22 mouse cellular contexts compared by ENCODE assay signal in genomic region chrX:17725780-17726220, GRCm38 (mm10).
DNase-seq lines count a peak whose midpoint lies in the region; ATAC-seq and TF ChIP-seq lines count a peak whose summit lies in the region.
"Had no signal": no experiment of that assay in that cellular context is flagged by ENCODE, and none has a peak within 500 bp of the region (broad histone marks: within the 10 kb centered on the region; RNA-seq: fewer than 3 reads in every experiment).

No protein-coding gene starts in this region.

- H3K9me3 ChIP-seq in forebrain, embryonic 13.5 days (replicated peaks): no peaks in the 10 kb centered on the region
- no peaks in the 10 kb centered on the region for H3K9me3 ChIP-seq in forebrain, embryonic 15.5 days
- H3K9me3 ChIP-seq in lung, embryonic 14.5 days (ENCODE audit: low read depth, low read length): no peaks in the 10 kb centered on the region
- H3K9me3 ChIP-seq in lung, postnatal 0 days (ENCODE audit: low read length): no peaks in the 10 kb centered on the region
- H3K9me3 ChIP-seq in neural tube, embryonic 14.5 days (ENCODE audit: control insufficient read depth, low read length): no peaks in the 10 kb centered on the region
- no peaks in the 10 kb centered on the region for H3K9me3 ChIP-seq in midbrain, embryonic 16.5 days (replicated peaks; ENCODE audit: control insufficient read depth, low read length, poor library complexity, severe bottlenecking)
- H3K9me3 ChIP-seq: heart, embryonic 13.5 days; hindbrain, embryonic 15.5 days; intestine, embryonic 15.5 days; limb, embryonic 13.5 days had no signal

- no peak overlapping the region for H3K4me3 ChIP-seq in forebrain, embryonic 13.5 days
- no peak overlapping the region for H3K4me3 ChIP-seq in forebrain, embryonic 15.5 days
- H3K4me3 ChIP-seq in lung, embryonic 14.5 days (ENCODE audit: low read depth, low read length): no peak overlapping the region
- H3K4me3 ChIP-seq in lung, postnatal 0 days (ENCODE audit: low read depth, low read length): no peak overlapping the region
- H3K4me3 ChIP-seq in neural tube, embryonic 14.5 days (ENCODE audit: low read depth, low read length): no peak overlapping the region
- H3K4me3 ChIP-seq in midbrain, embryonic 16.5 days (ENCODE audit: low read depth, low read length): no peak overlapping the region
- H3K4me3 ChIP-seq: heart, adult 2 months; heart, embryonic 13.5 days; hindbrain, embryonic 15.5 days; intestine, embryonic 15.5 days; limb, embryonic 13.5 days had no signal

- no peak overlapping the region for H3K27ac ChIP-seq in forebrain, embryonic 13.5 days
- H3K27ac ChIP-seq in forebrain, embryonic 15.5 days (replicated peaks): no peak overlapping the region
- no peak overlapping the region for H3K27ac ChIP-seq in lung, embryonic 14.5 days (ENCODE audit: low read depth)
- H3K27ac ChIP-seq in lung, postnatal 0 days (ENCODE audit: low read length): no peak overlapping the region
- no peak overlapping the region for H3K27ac ChIP-seq in neural tube, embryonic 14.5 days (ENCODE audit: low read depth, low read length)
- H3K27ac ChIP-seq in midbrain, embryonic 16.5 days (ENCODE audit: low read length): peak overlapping the region; percentile 22; the same call in 1 of the 2 replicates
- H3K27ac ChIP-seq: heart, adult 2 months; heart, embryonic 13.5 days; hindbrain, embryonic 15.5 days; intestine, embryonic 15.5 days; limb, embryonic 13.5 days; macrophage had no signal

- TF ChIP-seq EP300 in lung, postnatal 0 days (IDR thresholded peaks at IDR 0.05): no peak

- H3K27me3 ChIP-seq in forebrain, embryonic 13.5 days: no peaks in the 10 kb centered on the region
- H3K27me3 ChIP-seq in forebrain, embryonic 15.5 days: no peaks in the 10 kb centered on the region
- no peaks in the 10 kb centered on the region for H3K27me3 ChIP-seq in lung, embryonic 14.5 days (ENCODE audit: insufficient read depth, low read length)
- no peaks in the 10 kb centered on the region for H3K27me3 ChIP-seq in lung, postnatal 0 days (replicated peaks; ENCODE audit: insufficient read depth, low read length)
- H3K27me3 ChIP-seq in neural tube, embryonic 14.5 days (ENCODE audit: control insufficient read depth, insufficient read depth, low read length): no peaks in the 10 kb centered on the region
- H3K27me3 ChIP-seq in midbrain, embryonic 16.5 days (ENCODE audit: control insufficient read depth, insufficient read depth, low read depth, low read length): no peaks in the 10 kb centered on the region
- H3K27me3 ChIP-seq: heart, embryonic 13.5 days; hindbrain, embryonic 15.5 days; intestine, embryonic 15.5 days; limb, embryonic 13.5 days had no signal

- DNase-seq in lung, embryonic 14.5 days: no peak
- DNase-seq in lung, postnatal 0 days (ENCODE audit: low spot score): no peak
- DNase-seq in neural tube, embryonic 10.5 days (ENCODE audit: extremely low spot score, low spot score): no peak
- no peak for DNase-seq in layer of hippocampus, adult 18-20 months (ENCODE audit: low spot score in 2 of 2)
- DNase-seq: adrenal gland, postnatal 36 days; kidney, adult 2 months; lung, postnatal 10 days; retina, postnatal 1 day; right cerebral cortex, postnatal 14 days; thymus, postnatal 4 days had no signal

- H3K36me3 ChIP-seq in forebrain, embryonic 13.5 days (ENCODE audit: poor library complexity, severe bottlenecking): no peaks in the 10 kb centered on the region
- no peaks in the 10 kb centered on the region for H3K36me3 ChIP-seq in forebrain, embryonic 15.5 days
- no peaks in the 10 kb centered on the region for H3K36me3 ChIP-seq in lung, embryonic 14.5 days (ENCODE audit: insufficient read depth)
- no peaks in the 10 kb centered on the region for H3K36me3 ChIP-seq in lung, postnatal 0 days (ENCODE audit: insufficient read depth, low read length)
- no peaks in the 10 kb centered on the region for H3K36me3 ChIP-seq in neural tube, embryonic 14.5 days (ENCODE audit: control insufficient read depth, insufficient read depth, low read length)
- no peaks in the 10 kb centered on the region for H3K36me3 ChIP-seq in midbrain, embryonic 16.5 days (ENCODE audit: control insufficient read depth, insufficient read depth, low read length)
- H3K36me3 ChIP-seq: heart, embryonic 13.5 days; hindbrain, embryonic 15.5 days; intestine, embryonic 15.5 days; limb, embryonic 13.5 days had no signal

- ATAC-seq in forebrain, embryonic 13.5 days: 0 out of 2 replicates have a peak, but pooled peaks have one; percentile 21
- no peak; the same call in 1 of the 2 replicates for ATAC-seq in forebrain, embryonic 15.5 days (replicated peaks)
- ATAC-seq in lung, embryonic 14.5 days (ENCODE audit: insufficient read depth): peak; percentile 58; the same call in 1 of the 2 replicates
- no peak for ATAC-seq in lung, postnatal 0 days
- peak; percentile 24; the same call in 1 of the 2 replicates for ATAC-seq in neural tube, embryonic 14.5 days (ENCODE audit: low read depth)
- ATAC-seq in midbrain, embryonic 16.5 days: 0 out of 2 replicates have a peak, but pooled peaks have one; percentile 34
- ATAC-seq: CD4-positive, CD25-positive, alpha-beta regulatory T cell, adult 4 months had no signal

- H3K9ac ChIP-seq in forebrain, embryonic 13.5 days: no peak overlapping the region
- no peak overlapping the region for H3K9ac ChIP-seq in forebrain, embryonic 15.5 days (replicated peaks)
- H3K9ac ChIP-seq in lung, embryonic 14.5 days: no peak overlapping the region
- no peak overlapping the region for H3K9ac ChIP-seq in lung, postnatal 0 days (replicated peaks; ENCODE audit: low read depth)
- H3K9ac ChIP-seq in neural tube, embryonic 14.5 days (replicated peaks; ENCODE audit: low read depth, low read length): no peak overlapping the region
- no peak overlapping the region for H3K9ac ChIP-seq in midbrain, embryonic 16.5 days (ENCODE audit: low read depth, low read length)
- H3K9ac ChIP-seq: heart, embryonic 13.5 days; hindbrain, embryonic 15.5 days; intestine, embryonic 15.5 days; limb, embryonic 13.5 days had no signal

- H3K4me1 ChIP-seq in forebrain, embryonic 13.5 days: 0 out of 2 replicates have a peak, but pooled peaks cover 4% of the 10 kb centered on the region
- no peaks in the 10 kb centered on the region for H3K4me1 ChIP-seq in forebrain, embryonic 15.5 days
- no peaks in the 10 kb centered on the region for H3K4me1 ChIP-seq in lung, embryonic 14.5 days (ENCODE audit: insufficient read depth)
- H3K4me1 ChIP-seq in lung, postnatal 0 days (ENCODE audit: insufficient read depth, low read depth, low read length): no peaks in the 10 kb centered on the region
- no peaks in the 10 kb centered on the region for H3K4me1 ChIP-seq in neural tube, embryonic 14.5 days (ENCODE audit: control insufficient read depth, insufficient read depth, low read length)
- H3K4me1 ChIP-seq in midbrain, embryonic 16.5 days (ENCODE audit: control insufficient read depth, insufficient read depth, low read length): no peaks in the 10 kb centered on the region
- H3K4me1 ChIP-seq: heart, embryonic 13.5 days; hindbrain, embryonic 15.5 days; intestine, embryonic 15.5 days; limb, embryonic 13.5 days had no signal

- TF ChIP-seq CTCF in lung, embryonic 14.5 days (IDR thresholded peaks at IDR 0.05; ENCODE audit: low read depth): no peak
- TF ChIP-seq CTCF in lung, postnatal 0 days (IDR thresholded peaks at IDR 0.05): no peak

- no peak overlapping the region for H3K4me2 ChIP-seq in forebrain, embryonic 13.5 days
- H3K4me2 ChIP-seq in forebrain, embryonic 15.5 days (replicated peaks): no peak overlapping the region
- H3K4me2 ChIP-seq in lung, embryonic 14.5 days: no peak overlapping the region
- H3K4me2 ChIP-seq in lung, postnatal 0 days (replicated peaks; ENCODE audit: low read depth, low read length): no peak overlapping the region
- no peak overlapping the region for H3K4me2 ChIP-seq in neural tube, embryonic 14.5 days (ENCODE audit: low read depth, low read length)
- no peak overlapping the region for H3K4me2 ChIP-seq in midbrain, embryonic 16.5 days (ENCODE audit: low read length)
- H3K4me2 ChIP-seq: heart, embryonic 13.5 days; hindbrain, embryonic 15.5 days; intestine, embryonic 15.5 days; limb, embryonic 13.5 days; liver, embryonic 11.5 days had no signal

- WGBS in forebrain, embryonic 13.5 days: 67% methylated on average over 5 of the region's 5 CpGs
- 57% methylated on average over 5 of the region's 5 CpGs for WGBS in forebrain, embryonic 15.5 days
- 61% methylated on average over 5 of the region's 5 CpGs for WGBS in lung, embryonic 14.5 days
- 57% methylated on average over 5 of the region's 5 CpGs for WGBS in lung, postnatal 0 days
- 63% methylated on average over 5 of the region's 5 CpGs for WGBS in neural tube, embryonic 14.5 days
- WGBS in midbrain, embryonic 16.5 days: 47% methylated on average over 5 of the region's 5 CpGs

Comparison
In these comparisons a context has a peak if more than half of its experiments do, and no peak if none do; other contexts are left out.
1. ATAC-seq: peak in forebrain, embryonic 13.5 days (single experiment), lung, embryonic 14.5 days (single experiment), neural tube, embryonic 14.5 days (single experiment) and midbrain, embryonic 16.5 days (single experiment); none in forebrain, embryonic 15.5 days (single experiment) and lung, postnatal 0 days (single experiment).